Mouse (Mus musculus) neutrophil, adult 83 days (primary cell): ENCODE data around the gene Plin1. TPM values are rescaled to one million over a fixed set of nuclear protein-coding genes. Genes with fewer than 3 reads are reported as not detected.

Source experiments
- total RNA-seq, 2 experiments: library from RNA; stranded (reverse); gene quantifications; one replicate each; pipeline ENCODE4 v1.2.4; 2023

The Plin1 gene
- not detected for total RNA-seq

GRCm38 (mm10) chr7:79732622-79733021, at the start of gene Plin1:
Gene Plin1, minus strand, starts transcription at chr7:79732903.

GRCm38 (mm10) chr7:79742659-79743536, 10.2 kb upstream of the Plin1 start, which contains the start of the genes Pex11a and Wdr93:
Gene Pex11a, minus strand, starts transcription at chr7:79743131.
Gene Wdr93, plus strand, starts transcription at chr7:79743163.

GRCm38 (mm10) chr7:79715187-79715981, 17.3 kb downstream of the Plin1 start, which contains the start of gene Kif7:
Gene Kif7, minus strand, starts transcription at chr7:79715720.

Other genes with a start within 250 kb of the Plin1 start
- gene Rhcg, start 115.2 kb downstream of the Plin1 start, total RNA-seq: under 1 TPM; 0.59 to 0.82 TPM
- gene Ticrr, start 72.7 kb downstream of the Plin1 start, total RNA-seq: 10 to 100 TPM; 22.3 to 25.4 TPM
- gene Kif7, start 17.2 kb downstream of the Plin1 start, total RNA-seq: under 1 TPM; 0.20 to 0.40 TPM
- gene Pex11a, start 10.2 kb upstream of the Plin1 start, total RNA-seq: 1 to 10 TPM; 1.4 to 1.9 TPM
- gene Wdr93, start 10.3 kb upstream of the Plin1 start, total RNA-seq: not detected
- not detected for gene Mesp1, start 60.9 kb upstream of the Plin1 start, total RNA-seq
- under 1 TPM in 1 of 2 experiments, not detected in 1; 0.39 TPM for gene Mesp2, start 77.8 kb upstream of the Plin1 start, total RNA-seq
- under 1 TPM; 0.55 to 0.60 TPM for gene Anpep, start 128.2 kb upstream of the Plin1 start, total RNA-seq
- 10 to 100 TPM in 1 of 2 experiments, 1 to 10 TPM in 1; 7.5 to 10.7 TPM for gene Ap3s2, start 187.7 kb upstream of the Plin1 start, total RNA-seq
- gene Arpin, start 202.5 kb upstream of the Plin1 start, total RNA-seq: under 1 TPM; 0.72 to 0.75 TPM